Mouse (Mus musculus): ENCODE data around the gene Thap12.

DNA sequence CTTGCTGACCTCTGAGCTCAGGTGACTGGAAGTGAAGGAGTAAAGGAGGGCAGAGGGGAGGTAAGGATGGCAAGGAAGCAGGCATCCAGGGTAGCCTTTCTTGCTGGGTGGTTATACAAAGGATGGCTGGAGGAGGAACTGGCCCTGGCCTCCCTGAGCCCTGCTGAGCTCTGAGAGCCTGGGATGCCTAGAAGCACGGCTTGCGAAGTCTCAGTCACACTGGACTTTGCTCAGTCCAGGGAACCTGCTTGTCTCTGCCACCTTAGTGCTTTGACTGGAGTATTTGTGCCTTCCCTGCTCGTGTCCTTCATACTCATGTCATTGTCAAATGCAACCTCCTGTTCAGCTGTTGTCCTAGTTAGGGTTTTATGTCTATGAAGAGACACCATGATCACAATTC lies 10.8 kb downstream of the Thap12 start:
- TF ChIP-seq CTCF (IDR thresholded peaks at IDR 0.05 in 2 of 3, conservative IDR thresholded peaks at IDR 0.05 in 1 of 3; ENCODE audit: control insufficient read depth in 1 of 3, insufficient read depth in 1 of 3, low read depth in 2 of 3, low read length in 3 of 3, poor library complexity in 1 of 3, severe bottlenecking in 1 of 3) (no peak), GATA1 (IDR thresholded peaks at IDR 0.05; ENCODE audit: low read depth, low read length) (no peak), POLR2AphosphoS5 (IDR thresholded peaks at IDR 0.05; ENCODE audit: borderline replicate concordance, low read depth, low read length) (no peak), EP300 (IDR thresholded peaks at IDR 0.05; ENCODE audit: low read depth in 1 of 2, low read length in 2 of 2) (no peak), POLR2A (IDR thresholded peaks at IDR 0.05; ENCODE audit: control insufficient read depth in 1 of 2, insufficient read depth in 1 of 2, low read depth in 1 of 2, low read length in 2 of 2, poor library complexity in 1 of 2) (no peak), MXI1 (IDR thresholded peaks at IDR 0.05; ENCODE audit: low read depth, low read length) (no peak), NRF1 (IDR thresholded peaks at IDR 0.05; ENCODE audit: insufficient read depth, low read depth, low read length, poor library complexity, severe bottlenecking) (no peak), CHD2 (IDR thresholded peaks at IDR 0.05; ENCODE audit: low read length) (no peak), ZMIZ1 (IDR thresholded peaks at IDR 0.05; ENCODE audit: low read depth, low read length) (no peak)
